Mouse (Mus musculus) erythroblast, embryonic 14.5 days (primary cell): Measurements from ENCODE around the gene Rap1b. TPM values are rescaled to one million over a fixed set of nuclear protein-coding genes. Genes with fewer than 3 reads are reported as not detected.

ENCODE experiments used
- H3K27me3 ChIP-seq: 2 replicates; pipeline ENCODE4 v1.6.1; 2012; ENCODE audit warnings: inconsistent platforms; ENCODE audit not compliant: control insufficient read depth
- H3K36me3 ChIP-seq: 2 replicates; pipeline ENCODE4 v1.6.1; 2012; ENCODE audit warnings: mild to moderate bottlenecking, inconsistent platforms; ENCODE audit not compliant: control insufficient read depth
- H3K4me1 ChIP-seq: 2 replicates; pipeline ENCODE4 v1.6.1; 2012; ENCODE audit warnings: inconsistent platforms; ENCODE audit not compliant: control insufficient read depth
- H3K4me3 ChIP-seq: replicated peaks from 2 replicates; pipeline ENCODE3; 2012; ENCODE audit warnings: moderate library complexity, mild to moderate bottlenecking, inconsistent platforms
- H3K9me3 ChIP-seq: 2 replicates; pipeline ENCODE4 v1.6.1; 2012; ENCODE audit warnings: low read length, inconsistent platforms, mixed read lengths; ENCODE audit not compliant: control insufficient read depth
- GATA1 ChIP-seq: IDR thresholded peaks from 2 replicates; pipeline ENCODE4 v1.6.1; 2012; ENCODE audit warnings: low read length, inconsistent platforms, mixed read lengths
- TAL1 ChIP-seq: IDR thresholded peaks from 3 replicates; pipeline ENCODE4 v1.6.1; 2012; ENCODE audit warnings: low read length, inconsistent platforms, mixed read lengths
- polyA plus RNA-seq: library from polyadenylated mRNA; stranded (reverse); fragments of >175 nt; gene quantifications from 2 replicates; pipeline ENCODE4 v1.2.3, GENCODE M21; 2012

Rap1b gene
- polyA plus RNA-seq, 1 experiment = 1.3 TPM

DNA sequence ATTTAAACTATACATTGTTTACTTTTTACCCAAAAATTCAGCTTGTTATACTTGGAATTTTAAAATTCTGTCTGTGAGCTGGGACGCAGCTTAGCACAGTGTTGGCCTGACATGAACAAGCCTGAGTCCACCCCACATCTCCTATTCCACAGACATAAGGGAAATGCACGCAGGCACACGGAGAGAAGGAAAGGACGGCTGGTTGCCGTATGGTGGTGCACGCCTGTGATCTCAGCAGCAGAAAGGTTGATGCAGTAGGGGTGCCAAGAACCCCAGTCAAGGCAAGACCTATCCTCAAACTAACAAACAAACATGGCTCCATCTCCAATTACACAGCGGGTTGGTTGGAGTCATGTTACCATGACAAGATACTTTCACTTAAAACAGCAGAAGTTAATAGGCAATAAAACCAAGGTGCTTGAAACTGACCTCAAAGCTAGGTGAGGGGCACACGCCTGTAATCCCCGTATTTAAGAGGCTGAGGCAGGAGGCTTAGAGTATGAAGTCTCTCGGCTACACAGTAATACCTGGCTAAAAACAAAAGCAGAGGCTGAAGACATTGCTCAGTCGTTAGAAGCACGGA, 67.4 kb downstream of the Rap1b start:
- TF ChIP-seq GATA1 (no peak), TAL1 (no peak)
- H3K9me3 ChIP-seq = no peaks in the 10 kb centered on the region
- no peaks in the 10 kb centered on the region for H3K27me3 ChIP-seq
- no peak overlapping the region for H3K4me3 ChIP-seq
- H3K36me3 ChIP-seq = peaks cover 96% of the 10 kb centered on the region
- no peaks in the 10 kb centered on the region; the same call in 1 of the 2 replicates for H3K4me1 ChIP-seq

- H3K4me1 ChIP-seq = no peaks in the 10 kb centered on the region; the same call in 1 of the 2 replicates
- no peaks in the 10 kb centered on the region for H3K9me3 ChIP-seq
- TF ChIP-seq GATA1 (no peak), TAL1 (no peak)
- no peak overlapping the region for H3K4me3 ChIP-seq
- peaks cover 97% of the 10 kb centered on the region for H3K36me3 ChIP-seq
- H3K27me3 ChIP-seq = no peaks in the 10 kb centered on the region
These were observed 68.1 kb downstream of the Rap1b start for GRCm38 (mm10) chr10:117777501-117778327.

- Histone ChIP-seq H3K36me3 (peaks cover 97% of the 10 kb centered on the region), H3K4me3 (no peak overlapping the region), H3K4me1 (no peaks in the 10 kb centered on the region; the same call in 1 of the 2 replicates), H3K9me3 (no peaks in the 10 kb centered on the region), H3K27me3 (no peaks in the 10 kb centered on the region)
- TF ChIP-seq GATA1 (no peak), TAL1 (no peak)
These were observed 68.7 kb downstream of the Rap1b start for GRCm38 (mm10) chr10:117777103-117777470.

GRCm38 (mm10) chr10:117776281-117777102, 69.3 kb downstream of the Rap1b start:
- H3K36me3 ChIP-seq = peaks cover 95% of the 10 kb centered on the region

DNA sequence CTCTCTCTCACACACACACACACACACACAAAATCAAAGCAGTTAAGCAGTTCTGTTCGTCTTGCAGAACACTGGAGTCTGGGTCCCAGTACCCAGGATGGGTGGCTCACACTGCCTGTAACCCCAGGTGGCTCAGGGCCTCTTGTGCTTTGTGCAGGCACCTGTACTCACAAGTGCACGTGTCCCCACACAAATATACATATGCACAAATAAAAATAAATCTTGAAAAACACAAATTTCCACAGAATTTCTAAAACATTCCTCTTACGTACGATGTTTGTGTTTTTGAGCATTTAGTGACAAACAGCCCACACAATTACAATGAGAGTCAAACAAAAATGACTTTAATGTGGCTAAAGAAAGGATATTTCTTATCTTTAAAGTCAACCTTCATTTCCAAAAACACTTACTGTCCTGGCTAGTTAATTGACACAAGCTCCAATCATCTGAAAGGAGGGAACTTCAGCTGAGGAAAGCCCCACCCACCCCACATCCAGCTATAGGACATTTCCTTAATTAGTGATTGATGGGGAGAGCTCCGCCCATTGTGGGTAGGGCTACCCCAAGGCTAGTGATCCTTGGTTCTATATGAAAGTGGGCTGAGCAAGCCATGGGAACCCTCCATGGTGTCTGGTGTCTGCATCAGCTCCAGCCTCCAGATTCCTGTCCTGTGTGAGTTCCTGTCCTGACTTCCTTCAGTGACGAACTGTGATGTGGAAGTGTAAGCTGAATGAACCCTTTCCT, 70.3 kb downstream of the Rap1b start:
- no peaks in the 10 kb centered on the region; the same call in 1 of the 2 replicates for H3K4me1 ChIP-seq
- peaks cover 95% of the 10 kb centered on the region for H3K36me3 ChIP-seq
- no peaks in the 10 kb centered on the region for H3K9me3 ChIP-seq
- TF ChIP-seq TAL1 (no peak), GATA1 (no peak)
- H3K4me3 ChIP-seq = no peak overlapping the region
- H3K27me3 ChIP-seq = no peaks in the 10 kb centered on the region

More at GRCm38 (mm10) chr10:117776281-117777102, 69.3 kb downstream of the Rap1b start:
- no peak overlapping the region for H3K4me3 ChIP-seq
- no peaks in the 10 kb centered on the region; the same call in 1 of the 2 replicates for H3K4me1 ChIP-seq
- TF ChIP-seq GATA1 = no peak
- no peaks in the 10 kb centered on the region for H3K27me3 ChIP-seq
- no peaks in the 10 kb centered on the region for H3K9me3 ChIP-seq

GRCm38 (mm10) chr10:117774817-117775120, 71.1 kb downstream of the Rap1b start:
- peaks cover 95% of the 10 kb centered on the region for H3K36me3 ChIP-seq
- no peak overlapping the region for H3K4me3 ChIP-seq
- no peaks in the 10 kb centered on the region for H3K27me3 ChIP-seq
- TF ChIP-seq TAL1 = no peak
- TF ChIP-seq GATA1 = no peak
- no peaks in the 10 kb centered on the region; the same call in 1 of the 2 replicates for H3K4me1 ChIP-seq
- H3K9me3 ChIP-seq = no peaks in the 10 kb centered on the region

DNA sequence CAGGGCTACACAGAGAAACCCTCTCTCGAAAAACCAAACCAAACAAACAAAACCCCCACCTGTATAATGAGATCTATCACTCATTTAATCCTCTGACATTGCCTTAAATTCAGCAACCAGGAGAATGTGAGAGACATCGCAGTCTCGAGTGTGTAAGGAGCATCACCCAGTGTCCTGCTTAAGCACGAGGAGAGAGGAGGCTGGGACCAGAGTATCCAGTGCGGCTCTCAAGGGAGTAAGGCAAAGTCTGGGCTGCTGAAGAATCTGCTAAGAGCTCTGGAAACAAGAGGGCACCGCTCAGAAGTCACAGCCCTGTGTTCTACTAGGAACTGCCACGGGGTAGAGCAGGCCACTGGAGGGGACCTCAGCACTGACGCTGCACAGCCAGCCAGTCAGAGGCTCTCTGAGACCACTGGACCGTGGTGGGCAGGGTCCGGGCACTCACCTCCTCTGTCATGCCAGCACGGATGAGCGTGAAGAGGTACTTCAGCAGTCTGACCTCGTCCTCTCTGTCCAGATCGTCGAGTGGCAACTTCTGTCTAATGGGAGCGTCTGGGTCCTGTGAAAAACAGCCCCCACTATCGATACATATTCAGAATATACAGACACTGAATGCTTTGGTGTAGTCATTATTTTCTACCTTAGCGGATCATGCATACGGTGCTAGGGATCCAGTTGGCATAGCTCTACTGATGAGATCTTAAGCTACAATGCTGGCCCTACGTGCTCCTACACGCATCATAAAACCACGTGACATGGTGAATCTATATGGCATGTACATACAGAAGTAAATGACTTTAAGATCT, 71.6 kb downstream of the Rap1b start:
- no peaks in the 10 kb centered on the region; the same call in 1 of the 2 replicates for H3K4me1 ChIP-seq
- no peaks in the 10 kb centered on the region for H3K27me3 ChIP-seq
- TF ChIP-seq GATA1 (no peak), TAL1 (no peak)
- H3K36me3 ChIP-seq = peaks cover 95% of the 10 kb centered on the region
- H3K4me3 ChIP-seq = no peak overlapping the region
- no peaks in the 10 kb centered on the region for H3K9me3 ChIP-seq

DNA sequence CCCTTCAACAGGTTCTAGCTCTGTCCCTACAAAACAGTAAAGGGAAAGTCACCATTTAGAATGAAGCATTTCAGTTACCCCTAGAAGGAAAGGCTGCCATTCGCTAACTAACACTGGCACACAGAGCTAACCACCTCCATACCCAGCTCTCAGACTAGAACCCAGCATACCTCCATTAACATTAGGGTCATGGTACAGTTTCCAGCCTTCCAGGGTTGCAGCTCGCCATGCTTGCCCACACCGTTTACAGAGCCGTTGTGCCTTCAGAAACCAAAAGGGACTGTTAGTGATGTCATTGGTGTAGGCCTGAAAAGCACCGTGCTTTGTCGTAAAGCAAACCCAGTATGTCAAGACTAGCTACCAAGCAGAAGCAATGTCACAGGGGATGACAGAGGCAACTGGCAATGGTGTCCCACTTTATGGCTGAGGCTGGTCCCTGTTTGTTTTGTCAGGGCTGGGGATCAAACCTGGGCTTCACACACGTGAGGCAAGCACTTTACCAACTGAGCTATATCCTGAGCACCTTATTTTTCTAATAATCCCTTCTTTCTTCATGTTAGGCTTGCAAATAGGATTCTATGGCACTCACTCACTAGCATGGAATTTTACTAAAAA, 72.6 kb downstream of the Rap1b start:
- no peak overlapping the region for H3K4me3 ChIP-seq
- peaks cover 93% of the 10 kb centered on the region for H3K36me3 ChIP-seq
- no peak for TF ChIP-seq GATA1
- no peak for TF ChIP-seq TAL1
- H3K27me3 ChIP-seq = no peaks in the 10 kb centered on the region
- no peaks in the 10 kb centered on the region for H3K9me3 ChIP-seq
- no peaks in the 10 kb centered on the region; the same call in 1 of the 2 replicates for H3K4me1 ChIP-seq
